Mouse (Mus musculus) kidney, adult 11 months (tissue): Measurements from ENCODE around the gene Ern1.

ENCODE experiments used
- DNase-seq: peaks from one replicate; pipeline ENCODE4 v3.0.0; 2022

Ern1 gene

DNA sequence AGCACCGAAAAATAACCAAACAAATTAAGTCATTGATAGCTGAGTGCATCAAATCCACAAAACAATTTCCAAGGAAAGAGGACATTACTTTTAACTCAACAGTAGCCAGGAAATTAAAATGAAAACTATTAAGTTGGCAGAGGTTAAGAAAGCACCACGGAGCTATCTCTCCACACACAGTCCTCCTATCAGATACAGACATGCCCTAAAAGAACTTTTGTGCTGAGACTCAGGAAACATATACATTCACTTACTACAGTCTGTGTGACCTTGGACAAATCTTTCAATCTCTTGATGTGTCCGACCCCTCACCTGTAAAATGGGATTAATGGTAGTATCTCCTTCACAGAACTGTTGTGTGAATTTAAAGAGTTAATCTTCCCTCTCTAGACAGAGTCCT lies 101.2 kb downstream of the Ern1 start:
- no peak for DNase-seq

DNA sequence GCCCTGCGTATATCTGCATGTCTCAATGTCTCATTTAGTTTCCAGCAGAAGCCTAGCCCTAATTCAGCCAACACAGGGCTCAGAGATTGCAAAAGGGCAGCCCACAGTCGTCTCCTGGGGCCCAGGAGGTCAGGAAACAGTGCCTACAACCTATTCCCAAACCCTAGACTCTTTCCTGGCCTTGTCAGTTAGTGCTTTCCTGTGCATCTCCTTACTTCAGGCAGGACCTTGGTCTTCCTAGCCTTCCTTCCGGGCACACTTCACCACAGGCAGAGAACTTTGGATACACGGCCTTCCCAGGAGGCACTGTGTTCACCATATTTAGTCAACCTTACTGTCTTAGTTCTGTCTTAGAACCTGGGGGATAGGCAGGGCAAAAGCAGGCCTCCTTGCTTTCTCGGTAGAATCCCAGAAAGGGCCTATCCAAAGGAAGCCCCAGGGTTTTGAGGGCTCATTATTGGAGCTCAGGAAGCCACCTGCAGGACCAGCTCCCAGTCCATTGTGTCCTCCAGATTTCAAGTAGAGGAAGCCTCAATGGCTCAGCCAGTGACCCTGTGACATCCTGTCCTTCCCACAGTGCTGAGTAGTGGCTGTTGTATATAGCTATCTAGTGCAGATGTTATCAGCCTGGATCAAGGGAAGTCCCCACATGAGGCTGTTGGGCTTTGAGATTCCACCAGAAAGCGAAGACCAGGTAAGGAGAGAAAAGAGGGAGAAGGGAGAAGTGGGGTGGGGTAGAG lies 104.4 kb downstream of the Ern1 start:
- DNase-seq: no peak

DNA sequence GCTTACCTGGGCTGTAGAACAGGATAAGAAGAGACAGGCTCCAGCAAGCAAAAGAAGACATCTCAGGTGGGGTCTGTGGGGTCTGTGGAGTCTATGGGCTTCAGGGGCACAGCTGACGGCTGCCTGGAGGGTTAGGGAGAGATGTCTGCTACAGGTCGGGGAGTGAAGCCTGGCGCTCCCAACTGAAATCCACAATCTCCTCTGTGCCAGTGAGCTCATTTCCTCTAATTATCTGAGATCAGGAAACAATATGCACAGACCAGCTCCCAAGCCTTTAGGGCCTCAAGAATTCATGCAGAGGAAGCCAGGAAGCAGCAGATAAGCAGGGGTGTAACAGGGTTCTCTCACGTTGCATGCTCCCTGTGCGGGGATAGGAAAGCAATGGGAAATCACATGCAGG lies 105.2 kb downstream of the Ern1 start:
- peak; percentile 52 for DNase-seq

DNA sequence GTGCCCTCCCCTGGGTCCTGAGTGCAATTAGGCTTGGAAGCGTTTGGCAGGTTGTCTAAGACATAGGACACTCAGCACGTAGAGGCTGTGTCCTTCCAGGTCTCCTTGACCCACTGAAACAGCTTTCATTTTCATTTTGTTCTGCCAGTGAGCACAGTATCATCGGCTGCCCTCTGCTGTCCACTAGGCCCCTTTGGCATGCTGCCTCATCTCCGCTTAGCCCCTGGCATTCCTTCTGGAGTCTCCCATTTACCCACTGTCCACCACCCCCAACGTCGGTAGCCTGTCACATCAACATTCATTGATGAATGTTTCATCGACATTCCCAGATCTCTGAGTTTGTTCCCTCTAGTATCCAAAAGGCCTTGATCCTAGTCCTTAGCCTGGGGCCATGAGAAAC lies 105.8 kb downstream of the Ern1 start:
- DNase-seq: peak; percentile 28

DNA sequence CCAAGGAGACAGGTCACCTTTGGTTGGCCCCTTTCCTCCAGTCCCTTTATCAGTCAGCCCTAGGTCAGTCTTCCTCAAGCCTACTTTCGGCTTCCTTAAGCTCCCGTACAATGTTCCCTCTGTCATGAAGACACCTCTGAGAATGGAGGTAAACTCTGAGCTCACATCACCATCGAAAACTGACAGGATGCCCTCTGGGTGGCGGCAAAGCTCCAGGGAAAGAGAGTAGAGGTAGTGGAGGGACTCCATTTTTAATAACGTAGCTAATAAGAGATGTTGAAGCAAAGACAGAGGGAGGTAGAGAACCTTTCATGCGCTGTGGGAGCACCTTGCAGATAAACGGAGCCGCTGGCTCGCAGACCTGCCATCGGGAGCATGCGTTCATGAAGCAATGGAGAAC lies 106.6 kb downstream of the Ern1 start:
- DNase-seq: no peak

DNA sequence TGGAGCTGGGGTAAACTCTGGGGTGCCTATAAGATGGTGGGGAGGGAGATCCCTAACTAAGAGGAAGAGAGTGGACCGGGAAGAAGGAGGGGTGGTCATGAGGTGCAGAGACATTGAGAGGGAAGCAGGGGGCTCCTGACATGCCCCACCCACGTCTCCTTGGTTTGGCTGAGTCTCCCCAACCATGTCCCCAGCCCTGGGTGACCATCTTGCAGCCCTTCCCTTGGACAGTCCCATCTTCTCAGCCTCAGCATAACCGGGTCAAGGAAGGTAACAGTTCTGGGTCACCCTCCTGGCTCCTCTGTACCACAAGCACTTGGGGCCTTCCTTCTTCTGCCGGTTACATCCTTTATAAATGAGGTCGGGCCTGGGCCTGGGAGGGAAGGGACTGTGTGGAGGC lies 112.7 kb downstream of the Ern1 start:
- no peak for DNase-seq

DNA sequence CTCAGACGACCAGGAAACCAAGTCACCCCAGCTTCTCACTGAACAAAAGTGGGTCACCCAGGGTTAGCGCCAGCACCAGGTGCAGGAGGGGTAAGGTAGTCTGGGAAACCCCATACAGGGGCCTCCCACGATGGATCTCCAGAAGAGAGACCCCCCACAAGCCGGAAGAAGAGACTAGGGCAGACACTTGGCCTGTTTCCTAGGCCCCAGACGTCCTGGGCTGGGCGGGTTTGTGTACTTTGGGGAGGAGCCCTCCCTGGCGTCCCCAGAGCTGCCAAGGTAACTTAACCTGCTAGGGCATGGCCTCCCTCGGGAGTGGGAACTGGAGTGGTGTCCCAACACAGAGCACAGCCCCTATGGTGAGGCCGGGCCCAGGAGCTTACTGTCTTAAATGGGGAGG lies 113.1 kb downstream of the Ern1 start:
- no peak for DNase-seq

DNA sequence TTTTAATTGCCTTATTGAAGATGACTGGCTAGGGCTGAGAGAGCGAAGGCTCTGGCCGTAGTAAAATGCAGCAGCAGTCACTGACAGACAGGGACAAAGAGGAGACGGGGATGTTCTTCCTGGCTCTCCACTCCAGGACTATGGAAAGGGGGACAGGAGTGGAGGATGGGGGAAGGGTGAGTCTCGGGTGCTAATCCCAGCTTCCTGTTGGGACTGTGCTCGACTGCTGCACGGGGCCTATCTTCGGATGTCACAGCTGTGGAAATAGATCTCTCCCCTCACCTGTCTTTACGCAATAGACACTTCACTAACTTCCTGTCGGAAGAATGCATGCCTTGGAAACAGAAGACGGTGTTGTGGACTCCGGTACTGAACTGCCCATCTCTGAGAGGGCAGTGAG lies 113.7 kb downstream of the Ern1 start:
- DNase-seq: no peak

DNA sequence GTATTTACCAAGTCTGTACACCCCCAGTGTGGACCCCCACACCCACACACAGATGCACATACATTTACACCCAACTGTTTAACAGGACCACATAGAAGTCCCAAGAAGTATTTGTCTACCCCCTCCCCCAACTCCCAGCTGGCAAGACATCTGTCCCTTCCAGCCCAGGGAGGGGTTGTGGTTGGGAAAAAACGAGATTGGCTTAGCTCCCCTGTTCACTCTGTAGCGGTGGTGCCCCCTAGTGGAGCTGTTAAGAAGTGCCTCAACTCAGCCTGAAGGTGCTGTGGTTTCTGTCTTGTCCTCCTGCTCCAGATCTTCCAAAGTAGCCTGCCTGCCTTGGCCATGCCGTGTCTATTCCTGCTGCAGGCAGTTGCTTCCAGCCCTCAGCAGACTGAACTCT lies 121.3 kb downstream of the Ern1 start:
- peak; percentile 36 for DNase-seq

DNA sequence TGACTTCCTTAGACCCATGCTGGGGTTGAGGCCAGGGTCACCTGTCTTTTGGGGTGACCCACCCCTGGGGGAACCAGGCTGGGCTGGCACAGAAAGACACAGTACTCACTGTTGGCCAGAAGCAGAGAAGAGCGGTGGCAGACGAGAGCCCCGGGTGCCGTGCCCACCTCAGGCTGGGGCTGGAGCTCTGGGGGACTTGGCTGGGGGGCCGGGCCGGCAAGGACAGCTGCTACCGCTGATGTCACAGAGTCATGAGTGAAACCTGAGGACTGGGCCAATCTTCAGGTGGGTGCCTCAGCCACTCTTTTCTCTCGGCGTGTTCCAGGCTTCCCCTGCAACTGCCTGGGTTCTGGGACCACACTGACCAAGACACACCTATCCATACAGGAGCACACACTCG lies 122.3 kb downstream of the Ern1 start, which contains the start of gene Prr29:
TSS of gene Prr29 (plus strand) at position 107 of the 400 bp plus-strand sequence.
- DNase-seq: no peak

DNA sequence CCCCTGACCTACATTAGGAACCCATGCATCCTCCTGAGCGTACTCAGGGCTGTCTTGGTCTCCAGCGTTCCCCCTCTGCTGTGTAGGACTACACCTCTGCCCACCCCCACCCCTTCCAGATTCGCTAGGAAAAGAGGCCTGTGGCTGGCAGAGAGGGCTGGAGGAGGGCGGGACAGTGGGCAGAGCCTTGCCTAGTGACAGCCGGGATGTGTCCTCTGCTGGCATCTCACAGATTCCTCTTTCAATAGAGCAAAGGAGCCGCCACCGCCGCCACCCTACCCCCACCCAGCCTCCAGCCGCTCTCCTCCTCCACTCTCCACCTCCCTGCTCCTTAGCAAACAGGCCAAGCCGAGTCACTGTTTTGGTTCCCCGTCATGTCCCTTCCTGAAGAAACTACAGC lies 122.9 kb downstream of the Ern1 start:
- DNase-seq: no peak

DNA sequence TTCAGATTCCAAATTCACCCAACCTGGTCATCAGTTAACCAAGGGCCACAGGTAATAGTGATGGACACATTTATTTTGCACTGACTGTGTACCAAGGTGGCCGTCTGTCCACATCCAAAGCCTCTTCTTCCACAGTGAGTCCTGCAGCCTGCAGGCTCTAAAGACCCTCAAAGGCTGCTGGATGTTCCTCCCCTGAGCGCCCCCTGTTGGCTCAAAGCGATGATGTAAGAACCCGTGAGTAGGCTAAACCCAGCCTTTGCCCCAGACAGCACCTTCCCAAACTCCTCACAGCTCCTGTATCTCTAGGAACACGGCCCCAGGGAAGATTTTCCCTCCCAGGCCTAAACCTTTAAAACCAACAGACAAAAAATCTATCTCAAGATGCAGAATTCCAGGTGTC lies 128.3 kb downstream of the Ern1 start:
- no peak for DNase-seq

DNA sequence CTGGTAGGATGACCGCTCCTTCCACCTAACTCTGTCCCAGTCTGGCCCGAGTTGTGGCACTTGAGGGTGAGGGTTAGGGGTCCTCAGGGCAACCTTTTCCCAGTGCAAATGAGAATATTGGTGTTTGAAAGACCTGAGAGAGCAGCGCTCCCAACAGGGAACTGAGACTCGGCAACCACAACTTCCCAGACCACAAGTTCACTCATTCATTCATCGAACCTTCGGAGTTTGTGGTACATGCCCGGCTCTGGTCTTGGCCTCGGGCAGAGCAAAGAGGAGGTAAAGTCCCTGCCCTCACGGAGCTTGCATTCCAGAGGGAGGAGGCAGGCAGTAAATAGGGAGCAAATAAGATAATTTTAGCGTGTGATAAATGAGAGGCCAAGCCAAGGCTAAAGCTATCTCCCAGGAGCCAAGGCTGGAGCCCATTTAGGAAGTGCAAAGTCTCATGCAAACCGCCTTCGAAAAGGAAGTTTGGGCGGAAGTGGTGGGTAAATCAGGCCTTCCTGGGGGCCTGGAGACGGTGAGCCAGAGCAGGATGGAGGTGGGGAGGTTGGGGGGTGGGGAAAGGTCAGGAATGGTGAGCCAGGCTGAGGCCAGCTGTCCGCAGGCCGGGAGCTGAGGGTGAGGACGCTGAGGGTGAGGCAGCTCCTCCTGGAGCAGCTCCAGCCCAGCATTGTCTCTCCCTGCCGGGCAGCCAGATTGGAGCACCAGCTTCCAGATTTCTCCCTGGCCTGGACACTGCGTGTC lies 132.1 kb downstream of the Ern1 start:
- DNase-seq: no peak

DNA sequence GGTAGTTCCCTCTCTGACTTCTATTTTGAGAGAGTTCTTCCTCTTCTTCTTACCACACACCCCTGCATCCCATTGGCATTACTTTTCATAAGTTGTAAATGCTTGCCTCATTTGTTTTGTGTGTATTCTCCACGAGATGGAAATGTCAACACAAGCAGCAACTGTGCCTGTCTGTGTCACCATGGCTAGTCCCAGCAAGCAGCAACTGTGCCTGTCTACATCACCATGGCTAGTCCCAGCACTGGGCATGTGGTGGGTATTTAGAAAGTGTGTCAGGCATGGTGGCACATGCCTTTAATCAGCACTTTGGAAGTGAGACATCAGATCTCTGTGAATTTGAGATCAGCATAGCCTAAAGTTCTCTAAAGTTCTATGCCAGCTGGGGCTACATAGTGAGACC lies 133.5 kb downstream of the Ern1 start:
- DNase-seq: no peak

DNA sequence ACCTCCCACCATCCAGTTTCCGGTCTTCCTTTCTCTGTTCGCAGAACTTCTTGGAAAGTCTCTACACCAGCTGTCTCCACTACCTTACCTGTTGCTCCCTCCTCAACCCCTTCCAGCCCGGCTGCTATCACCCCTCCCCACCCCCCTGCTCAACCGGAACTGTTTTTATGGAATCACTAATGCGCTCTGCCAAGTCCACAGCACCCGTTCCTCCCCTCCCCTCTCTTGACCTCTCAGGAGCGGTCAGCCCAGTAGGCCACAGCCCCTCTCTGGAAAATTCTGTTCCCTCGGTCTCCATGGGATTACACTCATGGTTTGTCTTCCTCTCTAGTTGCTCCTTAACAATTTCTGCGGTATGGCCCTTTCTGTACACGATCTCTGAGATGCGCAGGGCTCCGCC lies 134.5 kb downstream of the Ern1 start, which contains the start of gene Scn4a:
TSS of gene Scn4a (minus strand) at position 101 of the 400 bp plus-strand sequence.
- no peak for DNase-seq

DNA sequence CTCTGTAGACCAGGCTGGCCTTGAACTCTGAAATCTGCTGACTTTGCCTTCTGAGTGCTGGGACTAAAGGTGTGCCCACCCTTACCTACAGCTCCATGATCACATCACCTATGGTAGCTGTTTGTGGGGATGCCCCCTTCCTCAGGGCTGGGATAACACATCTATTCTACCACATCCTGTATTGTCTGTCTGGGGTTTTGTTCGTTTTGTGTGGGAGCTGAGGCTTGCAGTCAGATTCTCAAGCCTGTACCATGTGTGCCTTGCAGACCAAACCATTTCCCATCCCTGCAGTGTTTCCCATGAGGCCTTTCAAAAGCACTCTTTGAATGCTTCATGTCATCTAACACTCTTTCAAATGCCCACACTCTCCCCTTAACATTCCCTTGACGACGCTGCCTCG lies 135.7 kb downstream of the Ern1 start:
- no peak for DNase-seq

DNA sequence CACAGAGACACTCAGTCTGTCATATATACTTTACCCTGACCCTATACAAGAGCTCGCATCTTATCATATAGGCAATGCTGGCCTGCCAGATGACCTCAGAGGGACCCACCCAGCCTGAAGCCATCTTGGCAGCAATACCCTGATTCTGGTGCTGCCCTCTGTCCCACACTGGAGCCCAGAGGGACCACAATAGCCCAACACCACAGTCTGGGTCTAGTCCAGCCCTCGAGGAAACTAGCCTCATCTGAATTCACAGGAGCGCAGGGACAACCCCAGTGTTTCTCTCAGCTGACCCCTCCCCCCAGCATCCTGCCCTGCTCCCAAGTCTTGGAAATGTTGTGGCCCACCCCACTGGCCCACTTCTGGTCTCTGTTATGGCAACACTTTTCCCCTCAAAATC lies 136.4 kb downstream of the Ern1 start:
- no peak for DNase-seq

DNA sequence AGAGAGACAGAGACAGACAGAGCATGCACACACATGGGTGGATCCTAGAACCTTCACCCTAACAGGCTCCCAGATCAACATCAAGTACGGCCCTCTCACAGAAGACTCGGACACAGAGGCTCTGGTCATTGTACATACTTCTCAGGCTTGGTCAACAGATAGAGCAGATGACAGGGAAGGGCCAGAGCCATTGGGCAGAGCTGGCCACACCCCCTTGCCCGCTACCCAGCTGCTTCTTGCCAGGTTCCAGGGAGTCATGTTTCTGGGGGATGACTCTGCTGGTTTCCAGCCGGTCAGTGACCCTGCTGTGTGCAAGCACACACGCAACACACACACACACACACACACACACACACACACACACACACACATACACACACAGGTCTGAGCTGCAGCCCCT lies 136.8 kb downstream of the Ern1 start:
- DNase-seq: no peak

DNA sequence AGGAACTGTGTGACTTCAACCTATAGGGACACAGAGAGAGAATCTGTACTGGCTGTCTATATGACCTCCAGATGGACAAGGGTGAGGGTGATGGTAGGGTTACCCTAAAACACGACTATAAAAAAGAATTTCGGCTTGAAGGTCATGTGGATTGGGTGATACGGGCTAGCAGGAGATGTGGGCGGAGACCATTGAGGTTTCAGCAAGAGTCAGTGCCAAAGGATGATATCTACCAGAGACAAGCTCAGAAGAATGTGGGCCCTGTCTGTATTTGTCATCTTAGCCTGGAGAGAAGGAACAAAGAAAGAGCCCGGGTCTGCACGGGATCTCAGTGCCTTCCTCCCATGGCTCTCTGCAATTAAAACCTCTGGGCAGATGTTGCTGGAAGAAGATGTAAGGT lies 137.9 kb downstream of the Ern1 start:
- no peak for DNase-seq

DNA sequence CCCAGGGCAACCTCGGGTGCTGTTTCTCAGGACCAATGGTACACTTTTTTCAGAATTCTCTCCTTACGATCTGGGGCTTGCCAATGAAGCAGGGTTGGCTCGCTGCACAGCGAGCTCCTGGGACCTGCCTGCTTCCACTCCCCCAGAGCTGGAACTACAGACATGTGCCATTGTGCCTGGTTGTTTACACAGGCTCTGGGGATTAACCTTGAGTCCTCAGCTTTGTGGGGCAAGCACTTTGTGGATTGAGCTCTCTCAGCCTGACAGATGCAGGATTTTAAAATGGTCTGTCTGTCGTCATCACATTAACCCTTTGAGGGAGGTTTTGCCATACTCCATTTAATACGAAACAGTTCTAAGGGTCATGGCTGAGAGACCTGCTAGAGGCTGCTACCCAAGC lies 142.7 kb downstream of the Ern1 start:
- no peak for DNase-seq
